Mouse (Mus musculus) MEL (cell line): ENCODE measurements at regions not wholly inside any gene's neighbourhood (a gene's known extent, or its start where the extent isn't known, plus 50 kb on each side); places are given as distances from the start of the nearest gene placed in this dataset.
A peak's percentile ranks its signal among the peaks of the same experiment; 100 is the strongest.

Experiments used
- DNase-seq: peaks from one replicate; pipeline ENCODE4 v3.0.0; 2011; ENCODE audit warnings: low read depth, low spot score
- H3K27ac ChIP-seq: 2 replicates; pipeline ENCODE4 v1.5.1; 2012; ENCODE audit warnings: low read depth, mild to moderate bottlenecking, control low read depth, low read length, moderate library complexity; ENCODE audit not compliant: control insufficient read depth
- H3K27me3 ChIP-seq, 2 experiments: fragments of 150-350 bp in 1 of 2; sonication (generic) in 1 of 2; 2 replicates each; pipeline ENCODE4 v1.6.1; 2012; ENCODE audit warnings: low read length in 2 of 2, mild to moderate bottlenecking in 2 of 2, improper control_type of control experiment in 1 of 2, moderate library complexity in 1 of 2; ENCODE audit not compliant: insufficient read depth in 2 of 2, control insufficient read depth in 1 of 2
- H3K36me3 ChIP-seq, 2 experiments: 2 replicates each; pipeline ENCODE4 v1.6.1; 2012 to 2014; ENCODE audit warnings: low read length in 2 of 2, improper control_type of control experiment in 1 of 2, inconsistent platforms in 1 of 2, mild to moderate bottlenecking in 1 of 2; ENCODE audit not compliant: insufficient read depth in 2 of 2, control insufficient read depth in 1 of 2
- H3K4me1 ChIP-seq, 2 experiments: fragments of 150-350 bp in 1 of 2; sonication (generic) in 1 of 2; 2 replicates each; pipeline ENCODE4 v1.6.1; 2012; ENCODE audit warnings: low read length in 2 of 2, improper control_type of control experiment in 1 of 2, mild to moderate bottlenecking in 1 of 2; ENCODE audit not compliant: insufficient read depth in 2 of 2, control insufficient read depth in 1 of 2
- H3K4me3 ChIP-seq, 2 experiments: fragments of 150-350 bp in 1 of 2; sonication (generic) in 1 of 2; 2 replicates each; pipeline ENCODE4 v1.5.1; 2012; ENCODE audit warnings: low read depth in 2 of 2, low read length in 2 of 2, mild to moderate bottlenecking in 2 of 2, moderate library complexity in 2 of 2, control low read depth in 1 of 2, improper control_type of control experiment in 1 of 2; ENCODE audit not compliant: control insufficient read depth in 1 of 2, insufficient read depth in 1 of 2
- H3K79me2 ChIP-seq: 2 replicates; pipeline ENCODE4 v1.6.1; 2012; ENCODE audit warnings: mild to moderate bottlenecking, low read length, moderate library complexity; ENCODE audit not compliant: control insufficient read depth, poor library complexity, insufficient read depth
- H3K9ac ChIP-seq: 2 replicates; pipeline ENCODE4 v1.6.1; 2012; ENCODE audit warnings: low read depth, mild to moderate bottlenecking, control low read depth, low read length, moderate library complexity; ENCODE audit not compliant: control insufficient read depth, poor library complexity, severe bottlenecking
- H3K9me3 ChIP-seq: fragments of 150-350 bp; sonication (generic); replicated peaks from 2 replicates; pipeline ENCODE4 v1.6.1; 2012; ENCODE audit warnings: mild to moderate bottlenecking, low read length, improper control_type of control experiment, moderate library complexity; ENCODE audit not compliant: insufficient read depth
- BHLHE40 ChIP-seq: IDR thresholded peaks from 2 replicates; pipeline ENCODE4 v1.6.1; 2012; ENCODE audit warnings: low read depth, mild to moderate bottlenecking, inconsistent platforms, low read length, improper control_type of control experiment, borderline replicate concordance
- CHD2 ChIP-seq: IDR thresholded peaks from 2 replicates; pipeline ENCODE4 v1.6.1; 2011; ENCODE audit warnings: low read length, improper control_type of control experiment
- E2F4 ChIP-seq: IDR thresholded peaks from 2 replicates; pipeline ENCODE4 v1.6.1; 2011; ENCODE audit warnings: low read depth, low read length, improper control_type of control experiment, borderline replicate concordance
- GABPA ChIP-seq: IDR thresholded peaks from 2 replicates; pipeline ENCODE4 v1.6.1; 2012; ENCODE audit warnings: low read depth, mild to moderate bottlenecking, inconsistent platforms, low read length, improper control_type of control experiment, moderate library complexity
- GATA1 ChIP-seq: IDR thresholded peaks from 2 replicates; pipeline ENCODE4 v1.6.1; 2011; ENCODE audit warnings: low read depth, low read length, improper control_type of control experiment
- JUND ChIP-seq: IDR thresholded peaks from 2 replicates; pipeline ENCODE4 v1.6.1; 2011; ENCODE audit warnings: low read depth, mild to moderate bottlenecking, improper control_type of control experiment, low read length
- KAT2A ChIP-seq: conservative IDR thresholded peaks from 2 replicates; pipeline ENCODE4 v1.6.1; 2012; ENCODE audit warnings: low read depth, low read length, improper control_type of control experiment, inconsistent platforms
- MAFK ChIP-seq: IDR thresholded peaks from 2 replicates; pipeline ENCODE4 v1.6.1; 2011; ENCODE audit warnings: low read depth, mild to moderate bottlenecking, low read length, improper control_type of control experiment, borderline replicate concordance
- MAZ ChIP-seq: IDR thresholded peaks from 2 replicates; pipeline ENCODE4 v1.6.1; 2012; ENCODE audit warnings: low read depth, mild to moderate bottlenecking, inconsistent platforms, low read length, improper control_type of control experiment
- MEF2A ChIP-seq: IDR thresholded peaks from 2 replicates; pipeline ENCODE4 v1.6.1; 2014; ENCODE audit warnings: low read depth, mild to moderate bottlenecking, inconsistent platforms, low read length, improper control_type of control experiment; ENCODE audit not compliant: poor library complexity, insufficient replicate concordance, severe bottlenecking; ENCODE audit errors: extremely low read depth
- MXI1 ChIP-seq: IDR thresholded peaks from 2 replicates; pipeline ENCODE4 v1.6.1; 2011; ENCODE audit warnings: mild to moderate bottlenecking, low read depth, low read length, improper control_type of control experiment
- MYB ChIP-seq: IDR thresholded peaks from 2 replicates; pipeline ENCODE4 v1.6.1; 2011; ENCODE audit warnings: mild to moderate bottlenecking, low read depth, low read length, improper control_type of control experiment
- NELFE ChIP-seq: IDR thresholded peaks from 2 replicates; pipeline ENCODE4 v1.6.1; 2011; ENCODE audit warnings: low read depth, low read length, improper control_type of control experiment
- POLR2AphosphoS2 ChIP-seq: IDR thresholded peaks from 2 replicates; pipeline ENCODE4 v1.6.1; 2011; ENCODE audit warnings: low read length, improper control_type of control experiment
- POLR2AphosphoS5 ChIP-seq: IDR thresholded peaks from 2 replicates; pipeline ENCODE4 v1.6.1; 2012; ENCODE audit warnings: low read depth, borderline replicate concordance, mild to moderate bottlenecking, inconsistent platforms, low read length, moderate library complexity, mixed read lengths
- RAD21 ChIP-seq: IDR thresholded peaks from 2 replicates; pipeline ENCODE4 v1.6.1; 2011; ENCODE audit warnings: mild to moderate bottlenecking, low read depth, low read length, improper control_type of control experiment
- TBP ChIP-seq: IDR thresholded peaks from 2 replicates; pipeline ENCODE4 v1.8.0; 2011; ENCODE audit warnings: low read depth, low read length, improper control_type of control experiment
- TCF12 ChIP-seq: IDR thresholded peaks from 2 replicates; pipeline ENCODE4 v1.6.1; 2014; ENCODE audit warnings: low read depth, mild to moderate bottlenecking, inconsistent platforms, low read length, improper control_type of control experiment, moderate library complexity
- USF2 ChIP-seq, 2 experiments: IDR thresholded peaks; 2 replicates each; pipeline ENCODE4 v1.6.1; 2011 to 2012; ENCODE audit warnings: improper control_type of control experiment in 2 of 2, low read length in 2 of 2, borderline replicate concordance in 1 of 2, inconsistent platforms in 1 of 2, low read depth in 1 of 2, mild to moderate bottlenecking in 1 of 2; ENCODE audit not compliant: insufficient read depth in 1 of 2
- ZC3H11A ChIP-seq: IDR thresholded peaks from 2 replicates; pipeline ENCODE4 v1.6.1; 2012; ENCODE audit warnings: low read depth, mild to moderate bottlenecking, inconsistent platforms, low read length, improper control_type of control experiment
- ZKSCAN1 ChIP-seq: IDR thresholded peaks from 2 replicates; pipeline ENCODE4 v1.6.1; 2012; ENCODE audit warnings: low read depth, mild to moderate bottlenecking, inconsistent platforms, low read length, improper control_type of control experiment, moderate library complexity
- ZMIZ1 ChIP-seq: IDR thresholded peaks from 2 replicates; pipeline ENCODE4 v1.6.1; 2012; ENCODE audit warnings: low read depth, mild to moderate bottlenecking, inconsistent platforms, low read length, improper control_type of control experiment, moderate library complexity

DNA sequence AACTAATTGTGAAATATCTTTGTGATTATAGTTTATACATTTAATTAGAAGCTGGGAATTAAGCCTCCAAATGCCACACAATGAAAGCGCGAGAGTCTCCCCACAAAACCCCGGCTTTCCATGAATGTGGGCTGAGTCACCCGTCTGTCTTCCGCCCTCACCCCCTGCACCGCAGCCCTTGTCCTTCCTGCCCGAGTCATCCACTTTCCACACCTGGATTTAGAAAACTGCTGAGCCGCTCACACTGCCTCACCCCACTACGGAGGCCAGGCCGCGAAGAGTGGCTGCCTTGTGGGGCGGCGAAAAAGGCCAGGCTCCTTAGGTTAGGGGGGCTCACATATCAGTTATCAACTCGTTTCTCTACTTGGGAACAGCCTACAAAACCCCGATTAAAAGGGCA lies 177.9 kb upstream of the Map3k1 start:
- no peaks in the 10 kb centered on the region for H3K9me3 ChIP-seq
- DNase-seq, result no peak
- H3K4me3 ChIP-seq, result peak overlapping the region in 1 of 2 experiments; percentile 19; a peak in 1 of 4 replicates
- TF ChIP-seq MAFK, result no peak
- TF ChIP-seq MAZ, result no peak
- TF ChIP-seq NELFE, result no peak
- TF ChIP-seq MEF2A, result no peak
- H3K79me2 ChIP-seq, result no peaks in the 10 kb centered on the region
- no peaks in the 10 kb centered on the region; a peak in 1 of 4 replicates for H3K27me3 ChIP-seq
- H3K4me1 ChIP-seq, result 0 out of 4 replicates have a peak, but pooled peaks cover 0 to 3% of the 10 kb centered on the region in 2 experiments
- H3K9ac ChIP-seq, result peak overlapping the region; percentile 20; the same call in 1 of the 2 replicates
- 0 out of 2 replicates have a peak overlapping the region, but pooled peaks have one; percentile 15 for H3K27ac ChIP-seq
- peaks cover 0 to 2% of the 10 kb centered on the region in 2 experiments; a peak in 1 of 4 replicates for H3K36me3 ChIP-seq

DNA sequence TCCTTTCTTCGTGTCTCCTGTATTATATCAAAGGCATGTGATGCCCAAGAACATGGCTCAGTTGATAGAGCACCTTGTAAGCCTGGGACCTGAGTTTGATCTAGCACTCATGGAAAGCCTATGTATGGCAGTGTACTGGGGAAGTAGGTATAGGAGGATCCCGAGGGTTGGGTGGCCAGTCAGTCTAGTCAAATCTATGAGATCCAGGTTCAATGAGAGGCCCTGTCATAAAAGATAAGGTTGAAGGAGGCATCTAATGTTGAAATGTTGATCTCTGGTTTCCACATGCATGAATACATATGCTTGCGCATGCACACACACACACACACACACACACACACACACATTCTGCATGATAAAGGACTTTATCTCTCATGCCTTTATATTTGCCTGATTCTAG lies 178.6 kb upstream of the Map3k1 start:
- Histone ChIP-seq H3K27ac (no peak overlapping the region; the same call in 1 of the 2 replicates), H3K4me3 (no peak overlapping the region)
- peak; percentile 6 for DNase-seq

DNA sequence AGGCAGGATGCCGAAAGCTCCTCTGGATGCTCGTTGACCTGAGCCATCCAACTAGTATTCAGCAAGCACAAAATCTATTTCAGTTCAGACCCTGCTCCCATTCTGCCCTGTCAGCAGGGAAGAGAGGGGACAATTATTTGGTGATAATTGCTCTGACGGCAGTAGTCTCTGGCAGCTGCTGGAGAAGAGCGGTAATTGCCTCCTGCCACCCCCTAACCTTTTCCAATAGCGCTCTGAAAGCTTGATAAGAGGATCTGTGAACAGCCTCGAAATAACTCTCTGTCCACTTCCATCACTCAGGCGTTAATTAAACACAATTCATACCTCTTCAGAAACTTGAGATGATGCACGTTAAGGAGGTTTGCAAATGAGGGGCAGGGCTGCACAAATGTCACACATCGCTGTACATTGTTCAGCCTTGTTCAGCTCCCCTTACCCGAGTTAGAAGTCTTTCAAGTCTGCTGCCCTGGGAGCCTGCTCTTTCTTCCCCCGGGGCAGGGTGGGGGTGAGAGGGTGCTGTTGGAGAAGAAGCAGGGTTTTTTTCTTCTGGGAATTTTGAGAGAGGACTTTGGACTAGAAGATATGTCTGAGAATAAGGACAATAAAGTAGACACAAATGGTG lies 182.2 kb upstream of the Map3k1 start:
- peaks cover 0 to 2% of the 10 kb centered on the region in 2 experiments; a peak in 1 of 4 replicates for H3K36me3 ChIP-seq
- TF ChIP-seq MAFK (no peak), USF2 (IDR thresholded peaks at IDR 0.05; ENCODE audit: borderline replicate concordance in 1 of 2, insufficient read depth in 1 of 2, low read depth in 1 of 2, low read length in 2 of 2) (no peak), TCF12 (no peak), POLR2AphosphoS2 (no peak), GABPA (no peak), BHLHE40 (no peak), ZKSCAN1 (no peak), MEF2A (no peak), POLR2AphosphoS5 (no peak), ZC3H11A (no peak), MAZ (no peak), KAT2A (no peak), MYB (no peak), MXI1 (no peak), JUND (no peak), NELFE (no peak), GATA1 (no peak), CHD2 (no peak), ZMIZ1 (no peak)
- no peak overlapping the region for H3K27ac ChIP-seq
- DNase-seq, result no peak
- H3K4me3 ChIP-seq, result no peak overlapping the region
- H3K79me2 ChIP-seq, result no peaks in the 10 kb centered on the region
- no peaks in the 10 kb centered on the region for H3K4me1 ChIP-seq
- H3K9ac ChIP-seq, result no peak overlapping the region
- no peaks in the 10 kb centered on the region for H3K9me3 ChIP-seq
- H3K27me3 ChIP-seq, result no peaks in the 10 kb centered on the region; a peak in 1 of 4 replicates

More for the DNA sequence above, 178.6 kb upstream of the Map3k1 start:
- Histone ChIP-seq H3K27me3 (no peaks in the 10 kb centered on the region; a peak in 1 of 4 replicates), H3K9ac (no peak overlapping the region), H3K36me3 (peaks cover 0 to 2% of the 10 kb centered on the region in 2 experiments; a peak in 1 of 4 replicates), H3K79me2 (no peaks in the 10 kb centered on the region), H3K4me1 (0 out of 4 replicates have a peak, but pooled peaks cover 0 to 3% of the 10 kb centered on the region in 2 experiments), H3K9me3 (no peaks in the 10 kb centered on the region)
- TF ChIP-seq BHLHE40 (no peak), JUND (no peak), ZC3H11A (no peak), RAD21 (no peak), TBP (no peak), TCF12 (no peak), E2F4 (no peak), POLR2AphosphoS5 (no peak)
